Mouse (Mus musculus) urinary bladder, postnatal 14 days (tissue): ENCODE results near the gene Gm43191.
A peak's percentile ranks its signal among the peaks of the same experiment; 100 is the strongest.
"Not testable (repeated sequence)": the region's sequence is repeated elsewhere in the genome, so short reads cannot be mapped to it uniquely, and the experiment has no call there.

Source experiments
- DNase-seq: peaks from one replicate; pipeline ENCODE4 v3.0.0; 2021; ENCODE audit warnings: low spot score

Gm43191 gene

GRCm38 (mm10) chr3:116681160-116681559 is at the start of gene Gm43191:
Gm43191 (minus strand) TSS chr3:116681260.
- no peak for DNase-seq

GRCm38 (mm10) chr3:116729483-116730174 is 48.6 kb upstream of the Gm43191 start:
- no peak for DNase-seq

- no peak for DNase-seq
Observed at GRCm38 (mm10) chr3:116726807-116727206, 45.7 kb upstream of the Gm43191 start.

- DNase-seq, result no peak
Observed at GRCm38 (mm10) chr3:116723496-116724481, 42.7 kb upstream of the Gm43191 start.

GRCm38 (mm10) chr3:116722980-116723379 is 41.9 kb upstream of the Gm43191 start:
- DNase-seq, result no peak

- DNase-seq, result no peak
Observed at GRCm38 (mm10) chr3:116718951-116719350, 37.9 kb upstream of the Gm43191 start.

- no peak for DNase-seq
Observed at GRCm38 (mm10) chr3:116713031-116713430, 32.0 kb upstream of the Gm43191 start.

GRCm38 (mm10) chr3:116712436-116712881 is 31.4 kb upstream of the Gm43191 start, which contains the start of gene Slc35a3:
Slc35a3 (minus strand) TSS chr3:116712831.
- DNase-seq, result no peak

- peak; percentile 81 for DNase-seq
Observed at GRCm38 (mm10) chr3:116711624-116712435, 30.8 kb upstream of the Gm43191 start.

- DNase-seq, result no peak
Observed at GRCm38 (mm10) chr3:116710941-116711340, 29.9 kb upstream of the Gm43191 start.

- no peak for DNase-seq
Observed at GRCm38 (mm10) chr3:116705637-116706204, 24.7 kb upstream of the Gm43191 start.

- DNase-seq, result no peak
Observed at GRCm38 (mm10) chr3:116703835-116704234, 22.8 kb upstream of the Gm43191 start.

GRCm38 (mm10) chr3:116702647-116703272 is 21.7 kb upstream of the Gm43191 start:
- DNase-seq, result no peak

GRCm38 (mm10) chr3:116701601-116702000 is 20.5 kb upstream of the Gm43191 start:
- DNase-seq, result no peak

- DNase-seq, result no peak
Observed at GRCm38 (mm10) chr3:116698786-116699185, 17.7 kb upstream of the Gm43191 start.

GRCm38 (mm10) chr3:116695666-116695985 is 14.6 kb upstream of the Gm43191 start:
- DNase-seq, result no peak

- DNase-seq, result no peak
Observed at GRCm38 (mm10) chr3:116694955-116695665, 14.1 kb upstream of the Gm43191 start.

GRCm38 (mm10) chr3:116694312-116694711 is 13.3 kb upstream of the Gm43191 start:
- DNase-seq, result no peak

- not testable (repeated sequence) for DNase-seq
Observed at GRCm38 (mm10) chr3:116664281-116664680, 16.8 kb downstream of the Gm43191 start.

GRCm38 (mm10) chr3:116662463-116662863 is 18.6 kb downstream of the Gm43191 start, which contains the start of gene Mfsd14a:
Mfsd14a (minus strand) TSS chr3:116662677.
- peak; percentile 99 for DNase-seq
